Mouse (Mus musculus) limb, embryonic 15.5 days (tissue): ENCODE results near the gene Myo9b. TPM values are rescaled to one million over a fixed set of nuclear protein-coding genes. Genes with fewer than 3 reads are reported as not detected.

Experiments
- ATAC-seq: fragments of 200-750 bp; cut with Nextera tagmentation; 2 replicates; pipeline ENCODE4 v1.8.0; 2017; ENCODE audit warnings: low read depth, moderate TSS enrichment; ENCODE audit not compliant: insufficient number of reproducible peaks, low FRiP score, low TSS enrichment
- H3K27ac ChIP-seq: fragments of 300-500 bp; sonication (generic); 2 replicates; pipeline ENCODE4 v1.5.1; 2015; ENCODE audit warnings: moderate library complexity, mild to moderate bottlenecking, inconsistent platforms
- H3K27me3 ChIP-seq: fragments of 300-500 bp; sonication (generic); 2 replicates; pipeline ENCODE4 v1.6.1; 2015; ENCODE audit warnings: inconsistent platforms
- H3K36me3 ChIP-seq: fragments of 300-500 bp; sonication (generic); 2 replicates; pipeline ENCODE4 v1.6.1; 2015; ENCODE audit warnings: inconsistent platforms
- H3K4me1 ChIP-seq: fragments of 300-500 bp; sonication (generic); 2 replicates; pipeline ENCODE4 v1.6.1; 2015; ENCODE audit warnings: inconsistent platforms
- H3K4me2 ChIP-seq: fragments of 300-500 bp; sonication (generic); 2 replicates; pipeline ENCODE4 v1.6.1; 2015; ENCODE audit warnings: mild to moderate bottlenecking, inconsistent platforms
- H3K4me3 ChIP-seq: fragments of 300-500 bp; sonication (generic); 2 replicates; pipeline ENCODE4 v1.5.1; 2015; ENCODE audit warnings: mild to moderate bottlenecking, inconsistent platforms
- H3K9ac ChIP-seq: fragments of 300-500 bp; sonication (generic); 2 replicates; pipeline ENCODE4 v1.6.1; 2015; ENCODE audit warnings: inconsistent platforms
- H3K9me3 ChIP-seq: fragments of 300-500 bp; sonication (generic); 2 replicates; pipeline ENCODE4 v1.6.1; 2016; ENCODE audit warnings: inconsistent platforms
- WGBS: fragments of 180-500 bp; shearing (Covaris S2); methylation state at CpG from one replicate; pipeline ENCODE4 v1.1.7; 2015; 5-methylcytosine and 5-hydroxymethylcytosine counted together
- polyA plus RNA-seq: library from polyadenylated mRNA; unstranded; fragments of >200 nt; fragmentation: Nextera tagmentation; extraction: Ambion mirVana; gene quantifications from 2 replicates; pipeline ENCODE4 v1.2.1, GENCODE M21; 2015

The Myo9b gene
- polyA plus RNA-seq, 1 experiment from 2014 or later: 27.1 TPM

DNA sequence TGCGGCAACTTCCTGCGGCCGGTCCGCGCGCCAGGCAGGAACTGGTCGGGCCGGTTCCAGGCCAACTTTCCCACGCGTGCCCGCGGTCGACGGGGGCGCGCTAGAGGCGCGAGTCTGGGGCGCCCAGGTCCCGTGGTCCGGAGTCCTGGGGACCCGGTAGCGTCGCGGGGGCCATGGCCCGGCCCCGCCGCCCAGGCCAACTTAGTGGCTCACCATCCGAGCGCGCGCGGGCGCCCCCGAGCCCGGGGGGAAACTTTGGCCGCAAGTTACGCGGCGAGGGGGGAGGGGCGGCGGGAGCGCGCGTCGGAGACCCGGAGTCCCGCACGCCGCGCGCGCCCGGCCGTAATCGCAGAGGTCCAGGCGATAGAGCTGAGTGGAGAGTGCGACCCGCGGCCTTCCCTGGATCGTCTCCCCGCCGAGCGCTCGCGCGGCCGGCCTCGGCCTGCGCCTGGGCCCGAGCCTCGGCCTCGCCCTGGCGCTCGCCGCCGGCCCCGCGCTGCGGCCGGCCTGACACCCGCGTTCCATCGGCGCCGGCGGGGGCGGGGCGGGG lies 109.0 kb downstream of the Myo9b start, which contains the start of gene Nr2f6:
Nr2f6 (minus strand) TSS at position 540 of the 550 bp plus-strand sequence.
- ATAC-seq: 0 out of 2 replicates have a peak, but pooled peaks have one; percentile 8
- Histone ChIP-seq H3K27me3 (no peaks in the 10 kb centered on the region), H3K27ac (peak within 1 kb of the TSS; percentile 90), H3K4me3 (peak within 1 kb of the TSS; percentile 69), H3K4me2 (peak within 1 kb of the TSS; percentile 98), H3K4me1 (peaks cover 46% of the 10 kb centered on the region), H3K9ac (peak within 1 kb of the TSS; percentile 80), H3K9me3 (no peaks in the 10 kb centered on the region), H3K36me3 (peaks cover 15% of the 10 kb centered on the region)
- under 1% methylated on average over 85 of the region's 89 CpGs for WGBS

DNA sequence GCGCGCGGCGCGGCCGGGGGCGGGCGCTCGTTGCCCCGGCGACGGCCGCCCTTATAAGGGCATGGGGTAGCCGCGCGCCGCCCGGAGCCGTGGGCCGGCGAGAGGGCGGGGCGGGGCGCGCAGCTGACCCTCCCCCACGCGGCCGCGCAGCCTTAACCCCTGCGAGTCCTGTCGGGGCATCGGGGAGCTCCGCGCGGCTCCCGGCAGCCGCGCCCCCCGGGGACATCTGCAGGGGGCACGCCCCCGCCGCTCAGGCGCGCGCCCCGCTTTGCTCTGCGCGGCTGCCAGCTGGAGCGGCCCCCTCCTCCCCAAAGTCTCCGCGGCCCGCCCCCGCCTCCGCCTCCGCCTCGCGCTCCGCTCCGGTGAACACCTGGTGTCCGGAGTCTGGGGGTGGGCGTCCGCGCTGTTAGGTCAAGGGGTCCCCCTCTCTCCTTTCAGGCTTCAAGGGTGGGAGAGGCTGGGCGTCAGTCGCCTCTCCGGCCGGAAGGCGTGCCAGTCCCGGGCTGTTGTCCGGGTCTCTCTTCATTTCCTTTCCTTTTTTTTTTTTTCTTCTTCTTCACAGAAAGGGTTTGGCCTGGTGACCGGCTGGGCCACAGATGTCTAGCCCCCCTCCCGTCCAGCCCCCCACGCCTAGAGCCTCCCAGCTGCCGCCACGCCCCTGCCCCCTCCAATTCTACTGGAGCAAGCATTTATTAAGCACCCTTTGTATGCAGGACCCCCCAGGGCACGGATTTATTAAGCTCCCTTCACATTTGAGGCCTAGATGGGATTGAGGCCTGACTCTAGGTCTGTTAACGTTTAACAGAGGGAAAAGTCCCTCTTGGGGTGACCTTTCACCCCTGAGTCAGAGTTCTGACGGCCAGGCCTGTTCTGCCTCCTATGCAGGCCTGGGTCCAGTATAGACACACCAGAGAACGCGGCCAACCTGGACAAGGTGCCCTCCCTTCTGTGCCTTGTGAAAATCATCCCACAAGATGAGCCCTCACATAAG lies 109.8 kb downstream of the Myo9b start:
- peaks cover 39% of the 10 kb centered on the region for H3K4me1 ChIP-seq
- peaks cover 11% of the 10 kb centered on the region for H3K36me3 ChIP-seq
- H3K4me3 ChIP-seq: peak overlapping the region; percentile 69
- 2% methylated on average over 63 of the region's 80 CpGs for WGBS
- no peaks in the 10 kb centered on the region for H3K27me3 ChIP-seq
- peak overlapping the region; percentile 80 for H3K9ac ChIP-seq
- H3K4me2 ChIP-seq: peak overlapping the region; percentile 98
- peak; percentile 90 for ATAC-seq
- H3K27ac ChIP-seq: peak overlapping the region; percentile 90
- no peaks in the 10 kb centered on the region for H3K9me3 ChIP-seq

DNA sequence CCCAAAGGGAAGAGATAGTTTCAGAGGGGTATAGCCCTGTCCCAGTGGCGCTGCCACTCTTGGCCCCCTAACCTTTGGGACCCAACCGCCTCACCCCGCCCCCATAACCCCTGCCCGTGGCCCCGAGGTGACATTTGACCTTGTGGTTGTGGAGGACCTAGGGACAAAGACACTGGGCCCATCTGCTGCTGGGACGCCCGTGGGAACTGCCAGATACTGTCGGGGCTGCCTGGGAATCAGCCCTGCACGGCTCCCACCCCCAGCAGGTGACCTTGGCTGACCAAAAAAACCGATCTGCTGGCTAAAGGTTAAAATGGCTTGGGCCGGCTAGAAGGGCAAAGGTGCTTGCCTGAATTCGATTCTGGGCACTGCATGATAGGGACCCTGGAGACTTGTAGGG lies 110.9 kb downstream of the Myo9b start:
- Histone ChIP-seq H3K9ac (0 out of 2 replicates have a peak overlapping the region, but pooled peaks have one; percentile 10), H3K4me3 (no peak overlapping the region), H3K4me1 (peaks cover 36% of the 10 kb centered on the region), H3K9me3 (no peaks in the 10 kb centered on the region), H3K4me2 (no peak overlapping the region), H3K27ac (peak overlapping the region; percentile 90; the same call in 1 of the 2 replicates), H3K27me3 (no peaks in the 10 kb centered on the region), H3K36me3 (peaks cover under 1% of the 10 kb centered on the region; the same call in 1 of the 2 replicates)
- WGBS: 39% methylated on average over 12 of the region's 12 CpGs
- no peak for ATAC-seq

DNA sequence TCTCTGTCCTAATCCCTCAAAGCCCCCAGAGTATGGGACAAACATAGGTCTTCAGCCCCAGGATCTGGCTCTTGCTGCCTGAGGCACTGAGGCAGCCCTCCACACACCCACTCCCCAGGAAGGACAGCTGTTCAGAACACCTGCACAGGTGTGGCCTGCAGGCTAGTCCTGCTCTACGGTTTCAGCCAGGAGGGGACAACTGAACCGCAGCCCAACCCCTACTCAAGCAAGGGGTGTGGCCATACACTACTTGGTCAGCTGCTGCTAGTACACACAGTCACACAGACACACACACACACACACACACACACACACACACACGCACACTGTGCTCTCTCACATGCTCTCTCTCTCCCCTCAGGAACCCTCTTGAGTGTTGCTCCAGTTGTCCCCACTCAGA lies 111.3 kb downstream of the Myo9b start:
- no peak for ATAC-seq
- Histone ChIP-seq H3K27me3 (no peaks in the 10 kb centered on the region), H3K4me3 (no peak overlapping the region), H3K36me3 (no peaks in the 10 kb centered on the region), H3K4me2 (no peak overlapping the region), H3K27ac (no peak overlapping the region), H3K9ac (no peak overlapping the region), H3K4me1 (peaks cover 34% of the 10 kb centered on the region), H3K9me3 (no peaks in the 10 kb centered on the region)
- 41% methylated on average over 3 of the region's 3 CpGs for WGBS

DNA sequence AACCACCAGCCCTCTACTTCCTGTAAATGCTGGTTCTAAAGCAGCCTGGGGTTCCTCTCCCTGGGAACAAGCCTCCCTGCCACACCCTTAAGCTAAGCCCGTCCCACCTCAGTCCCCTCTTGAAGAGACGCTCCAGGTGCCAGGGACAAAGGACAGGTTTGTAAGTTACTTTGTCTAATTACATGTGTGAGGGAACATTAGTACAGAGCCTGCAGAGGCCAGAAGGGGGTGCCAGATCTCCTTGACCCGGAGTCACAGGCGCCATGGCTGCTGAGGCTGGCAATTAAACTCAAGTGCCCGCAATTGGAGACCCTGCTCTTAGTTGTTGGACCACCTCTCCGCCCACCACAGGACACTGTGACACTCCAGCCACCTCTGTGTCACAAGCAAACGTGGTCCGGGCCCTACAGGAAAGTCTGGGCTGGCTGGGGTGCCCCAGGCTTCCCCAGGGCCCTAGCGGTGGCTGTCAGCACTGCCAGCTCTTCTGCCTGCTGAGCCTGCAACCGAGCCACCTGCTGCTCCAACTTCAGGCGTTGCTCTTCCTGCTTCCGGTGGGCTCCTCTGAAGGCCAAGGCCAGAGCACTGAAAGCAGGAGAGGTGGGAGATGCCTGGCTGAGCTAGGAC lies 112.8 kb downstream of the Myo9b start:
- ATAC-seq: no peak
- Histone ChIP-seq H3K27ac (no peak overlapping the region), H3K4me3 (no peak overlapping the region), H3K27me3 (no peaks in the 10 kb centered on the region), H3K36me3 (no peaks in the 10 kb centered on the region), H3K9me3 (no peaks in the 10 kb centered on the region), H3K4me2 (no peak overlapping the region), H3K9ac (no peak overlapping the region), H3K4me1 (peaks cover 20% of the 10 kb centered on the region)
- WGBS: 68% methylated on average over 12 of the region's 12 CpGs

DNA sequence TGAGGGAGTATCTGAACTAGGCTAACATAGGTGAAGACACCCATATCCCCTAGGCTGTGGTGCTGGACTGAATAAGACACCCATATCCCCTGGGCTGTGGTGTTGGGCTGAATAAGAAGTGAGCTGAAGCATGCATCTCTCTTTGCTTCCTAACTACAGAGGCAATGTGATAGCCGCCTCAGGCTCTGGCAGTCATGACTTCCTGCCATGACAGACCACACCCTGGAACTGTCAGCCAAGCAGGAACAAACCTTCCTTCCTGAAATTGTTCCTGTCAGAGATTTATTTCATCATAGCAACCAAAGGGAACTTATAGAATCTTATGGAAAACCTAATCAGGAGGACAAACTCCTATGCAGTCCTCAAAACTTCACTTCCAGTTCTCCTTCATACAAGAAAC lies 115.8 kb downstream of the Myo9b start:
- H3K9ac ChIP-seq: no peak overlapping the region
- H3K4me3 ChIP-seq: no peak overlapping the region
- no peak overlapping the region for H3K4me2 ChIP-seq
- no peak overlapping the region for H3K27ac ChIP-seq
- no peaks in the 10 kb centered on the region for H3K27me3 ChIP-seq
- WGBS: 71% methylated on average over 1 of the region's 1 CpGs
- H3K9me3 ChIP-seq: no peaks in the 10 kb centered on the region
- no peaks in the 10 kb centered on the region for H3K36me3 ChIP-seq
- no peak for ATAC-seq
- peaks cover 1% of the 10 kb centered on the region; the same call in 1 of the 2 replicates for H3K4me1 ChIP-seq

DNA sequence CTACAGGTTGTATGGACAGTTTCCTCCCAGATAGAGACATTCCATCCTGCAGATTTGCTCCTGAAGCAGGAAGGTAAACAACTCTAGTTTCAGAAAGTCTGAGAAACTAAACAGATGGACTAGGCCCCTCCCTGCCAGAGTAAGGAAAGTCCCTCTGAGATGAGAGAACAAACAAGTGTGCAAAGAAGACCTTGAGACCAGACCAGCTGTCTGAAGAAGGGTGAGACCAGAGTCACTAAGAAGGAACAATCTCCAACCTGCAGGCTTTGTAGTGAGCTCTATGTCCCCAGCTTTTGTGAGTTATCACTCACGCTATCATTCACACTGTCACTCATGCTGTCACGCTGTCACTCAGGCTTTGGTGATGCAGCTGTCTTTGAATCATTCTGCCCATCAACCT lies 119.2 kb downstream of the Myo9b start:
- Histone ChIP-seq H3K27ac (no peak overlapping the region), H3K4me3 (no peak overlapping the region), H3K9me3 (no peaks in the 10 kb centered on the region), H3K36me3 (no peaks in the 10 kb centered on the region), H3K27me3 (no peaks in the 10 kb centered on the region), H3K4me1 (no peaks in the 10 kb centered on the region), H3K9ac (no peak overlapping the region), H3K4me2 (no peak overlapping the region)
- ATAC-seq: no peak
- WGBS: 89% methylated on average over 2 of the region's 2 CpGs

DNA sequence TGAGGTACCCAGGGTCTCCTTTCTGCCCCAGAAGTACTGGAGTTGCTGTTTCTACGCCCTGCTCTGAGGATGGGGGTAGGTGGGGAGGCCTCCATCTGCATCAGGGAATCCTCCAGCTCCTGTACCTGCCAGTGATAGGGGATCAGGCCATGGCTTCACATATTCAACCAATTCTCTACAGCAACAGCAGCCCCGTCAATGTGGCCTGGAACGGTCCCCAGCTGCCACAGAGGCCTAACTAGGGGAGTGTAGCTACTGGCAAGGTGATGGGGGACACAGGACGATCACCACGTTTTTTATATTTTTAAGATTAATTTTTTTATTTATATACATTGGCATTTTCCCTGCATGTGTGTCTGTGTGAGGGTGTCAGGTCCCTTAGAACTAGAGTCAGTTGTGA lies 119.9 kb downstream of the Myo9b start:
- H3K27me3 ChIP-seq: no peaks in the 10 kb centered on the region
- H3K27ac ChIP-seq: no peak overlapping the region
- H3K36me3 ChIP-seq: no peaks in the 10 kb centered on the region
- no peak for ATAC-seq
- no peak overlapping the region for H3K4me2 ChIP-seq
- H3K9me3 ChIP-seq: no peaks in the 10 kb centered on the region
- H3K4me3 ChIP-seq: no peak overlapping the region
- H3K4me1 ChIP-seq: peaks cover 3% of the 10 kb centered on the region
- WGBS: 68% methylated on average over 5 of the region's 5 CpGs
- no peak overlapping the region for H3K9ac ChIP-seq

DNA sequence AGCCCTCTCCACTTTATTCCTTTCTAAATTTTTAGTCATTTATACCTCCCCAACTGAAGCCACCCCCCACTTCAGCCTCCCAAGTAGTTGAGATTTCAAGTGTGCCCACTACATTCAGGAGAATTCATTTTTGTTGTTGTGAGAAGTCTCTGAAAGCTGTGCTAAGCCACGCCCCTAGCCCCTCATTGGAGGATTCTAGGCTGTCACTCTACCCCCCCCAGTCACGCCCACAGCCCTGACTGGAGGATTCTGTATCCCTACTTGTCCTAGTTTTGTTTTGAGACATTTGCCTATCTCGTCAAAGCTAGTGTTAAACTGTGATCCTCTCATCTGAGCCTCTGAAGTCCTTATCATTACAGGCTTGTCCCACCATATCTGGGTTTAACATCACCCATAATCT lies 120.4 kb downstream of the Myo9b start:
- Histone ChIP-seq H3K9ac (no peak overlapping the region), H3K9me3 (no peaks in the 10 kb centered on the region), H3K27me3 (no peaks in the 10 kb centered on the region), H3K4me2 (no peak overlapping the region), H3K36me3 (no peaks in the 10 kb centered on the region), H3K4me1 (peaks cover 8% of the 10 kb centered on the region), H3K4me3 (no peak overlapping the region), H3K27ac (no peak overlapping the region)
- ATAC-seq: no peak
- WGBS: 9% methylated on average over 3 of the region's 3 CpGs

DNA sequence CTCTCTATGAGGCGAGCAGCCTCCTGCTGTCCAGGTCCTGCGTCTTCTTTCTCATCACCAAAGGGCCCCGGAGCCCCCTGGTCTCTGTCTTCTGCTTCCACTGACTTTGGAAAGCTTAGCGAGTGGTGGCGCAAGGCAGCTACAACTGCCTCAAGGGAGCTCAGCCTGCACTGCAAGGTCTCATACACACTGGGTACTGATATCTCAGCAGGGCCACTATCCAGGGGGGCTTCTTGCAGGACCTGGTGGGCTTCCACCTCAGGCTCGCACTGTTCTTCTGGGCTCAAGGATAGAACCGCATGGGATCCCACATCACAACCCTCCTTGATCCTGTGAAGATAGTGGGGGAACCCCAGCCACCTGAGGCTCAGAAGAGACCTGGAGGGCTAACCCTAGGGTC lies 122.0 kb downstream of the Myo9b start:
- WGBS: 81% methylated on average over 7 of the region's 7 CpGs
- H3K9me3 ChIP-seq: no peaks in the 10 kb centered on the region
- no peak overlapping the region for H3K27ac ChIP-seq
- no peak overlapping the region; the same call in 1 of the 2 replicates for H3K4me3 ChIP-seq
- H3K36me3 ChIP-seq: peaks cover 11% of the 10 kb centered on the region
- ATAC-seq: no peak
- H3K4me2 ChIP-seq: no peak overlapping the region
- H3K27me3 ChIP-seq: no peaks in the 10 kb centered on the region
- peaks cover 9% of the 10 kb centered on the region for H3K4me1 ChIP-seq
- no peak overlapping the region for H3K9ac ChIP-seq

DNA sequence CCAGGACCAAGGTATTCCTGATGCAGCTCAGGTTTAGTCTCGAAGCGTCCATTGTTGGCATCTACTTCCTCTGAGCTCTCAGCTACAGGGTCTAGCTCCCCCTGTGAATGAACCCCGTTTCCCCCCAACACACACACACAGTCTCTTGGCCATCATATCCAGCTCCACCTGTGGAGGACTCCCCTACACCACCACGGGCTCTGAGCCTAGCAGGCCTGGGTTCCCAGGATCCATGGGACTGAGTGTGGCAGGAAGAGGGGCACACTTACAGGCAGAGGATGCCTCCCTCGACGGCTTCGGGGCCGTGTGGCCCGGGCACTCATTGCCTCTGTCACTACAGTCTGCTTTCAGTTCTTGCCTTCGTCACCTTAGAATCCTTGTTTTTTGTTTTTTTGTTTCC lies 122.6 kb downstream of the Myo9b start:
- no peak overlapping the region for H3K27ac ChIP-seq
- no peaks in the 10 kb centered on the region for H3K9me3 ChIP-seq
- no peak overlapping the region for H3K4me2 ChIP-seq
- no peak for ATAC-seq
- H3K36me3 ChIP-seq: peaks cover 16% of the 10 kb centered on the region
- 77% methylated on average over 10 of the region's 10 CpGs for WGBS
- H3K9ac ChIP-seq: no peak overlapping the region
- H3K4me1 ChIP-seq: peaks cover 9% of the 10 kb centered on the region
- H3K27me3 ChIP-seq: no peaks in the 10 kb centered on the region
- H3K4me3 ChIP-seq: no peak overlapping the region

DNA sequence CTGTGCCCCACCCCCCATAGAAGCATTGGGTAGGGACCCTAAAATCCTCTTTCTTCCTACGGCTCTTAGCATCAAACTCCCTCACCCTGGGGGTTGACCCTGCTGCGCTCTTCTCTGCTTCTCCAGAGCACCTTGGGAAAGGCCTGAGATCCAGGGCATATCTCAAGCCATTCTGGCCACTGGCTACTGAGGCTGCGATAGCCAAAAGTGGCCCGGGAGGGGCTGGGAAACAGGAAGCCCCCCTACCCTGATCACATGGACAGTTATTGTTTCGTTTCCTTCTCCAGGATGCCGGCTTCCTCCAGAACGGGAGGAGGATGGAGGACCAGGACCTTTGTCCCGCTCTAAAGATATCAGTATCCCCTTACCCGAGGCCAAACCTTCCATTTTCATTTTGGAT lies 123.1 kb downstream of the Myo9b start, which contains the start of gene Ushbp1:
Ushbp1 (minus strand) TSS at position 174 of the 400 bp plus-strand sequence.
- no peak for ATAC-seq
- Histone ChIP-seq H3K9me3 (no peaks in the 10 kb centered on the region), H3K4me2 (peak within 1 kb of the TSS; percentile 77), H3K27ac (peak within 1 kb of the TSS; percentile 71), H3K9ac (no peak within 1 kb of the TSS), H3K36me3 (peaks cover 19% of the 10 kb centered on the region), H3K4me1 (peaks cover 9% of the 10 kb centered on the region), H3K27me3 (no peaks in the 10 kb centered on the region), H3K4me3 (peak within 1 kb of the TSS; percentile 60)
- 84% methylated on average over 9 of the region's 9 CpGs for WGBS
